Mouse (Mus musculus): Measurements from ENCODE around the gene Filip1. TPM values are rescaled to one million over a fixed set of nuclear protein-coding genes. Genes with fewer than 3 reads are reported as not detected.

The Filip1 gene
- total and polyA plus RNA-seq, 3 experiments, result not detected

DNA sequence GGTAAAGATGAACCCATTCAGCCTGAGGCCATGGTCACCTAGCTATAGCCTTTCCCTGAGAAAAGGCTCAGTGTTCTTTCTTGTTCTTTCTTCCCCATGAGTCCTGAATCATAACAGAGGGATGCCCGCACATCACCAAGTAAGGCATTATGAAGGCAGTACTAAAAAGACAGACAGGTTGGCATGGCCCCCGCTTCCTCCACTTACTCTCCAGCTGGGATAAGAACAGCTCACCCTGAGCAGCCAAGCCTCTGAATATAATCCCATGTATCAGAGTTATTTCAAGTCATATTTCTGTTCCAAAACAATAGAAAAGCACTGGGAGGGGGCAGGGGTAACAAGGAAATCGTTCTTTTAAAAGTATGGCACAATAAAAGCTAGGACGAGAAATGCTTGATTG is 86.7 kb downstream of the Filip1 start:
- Histone ChIP-seq H3K9ac (ENCODE audit: control insufficient read depth, low read depth, low read length, poor library complexity, severe bottlenecking) (no peak overlapping the region), H3K4me1 (ENCODE audit: control insufficient read depth in 1 of 2, insufficient read depth in 2 of 2, low read length in 2 of 2) (no peaks in the 10 kb centered on the region), H3K27ac (ENCODE audit: control insufficient read depth, low read depth, low read length) (no peak overlapping the region), H3K9me3 (replicated peaks; ENCODE audit: insufficient read depth, low read length) (no peaks in the 10 kb centered on the region), H3K36me3 (ENCODE audit: control insufficient read depth in 1 of 2, insufficient read depth in 2 of 2, low read length in 2 of 2) (no peaks in the 10 kb centered on the region), H3K79me2 (ENCODE audit: control insufficient read depth, insufficient read depth, low read length, poor library complexity) (no peaks in the 10 kb centered on the region), H3K4me3 (ENCODE audit: control insufficient read depth in 1 of 2, insufficient read depth in 1 of 2, low read depth in 2 of 2, low read length in 2 of 2) (no peak overlapping the region), H3K27me3 (ENCODE audit: control insufficient read depth in 1 of 2, insufficient read depth in 2 of 2, low read length in 2 of 2) (no peaks in the 10 kb centered on the region)
- TF ChIP-seq MAX (IDR thresholded peaks at IDR 0.05; ENCODE audit: low read length) (no peak), SMC3 (IDR thresholded peaks at IDR 0.05; ENCODE audit: low read depth, low read length) (no peak), E2F4 (IDR thresholded peaks at IDR 0.05; ENCODE audit: borderline replicate concordance, low read depth, low read length) (no peak), ZKSCAN1 (IDR thresholded peaks at IDR 0.05; ENCODE audit: low read depth, low read length) (no peak), TBP (IDR thresholded peaks at IDR 0.05; ENCODE audit: low read depth, low read length) (no peak), KAT2A (conservative IDR thresholded peaks at IDR 0.05; ENCODE audit: low read depth, low read length) (no peak), NRF1 (IDR thresholded peaks at IDR 0.05; ENCODE audit: insufficient read depth, low read depth, low read length, poor library complexity, severe bottlenecking) (no peak), ZNF384 (IDR thresholded peaks at IDR 0.05; ENCODE audit: low read depth, low read length) (no peak), POLR2AphosphoS2 (IDR thresholded peaks at IDR 0.05; ENCODE audit: low read length) (no peak), GABPA (IDR thresholded peaks at IDR 0.05; ENCODE audit: low read depth, low read length) (no peak), CHD2 (IDR thresholded peaks at IDR 0.05; ENCODE audit: low read length) (no peak), JUND (IDR thresholded peaks at IDR 0.05; ENCODE audit: low read depth, low read length) (no peak)
- no peak for DNase-seq (ENCODE audit: low read depth, low spot score)

DNA sequence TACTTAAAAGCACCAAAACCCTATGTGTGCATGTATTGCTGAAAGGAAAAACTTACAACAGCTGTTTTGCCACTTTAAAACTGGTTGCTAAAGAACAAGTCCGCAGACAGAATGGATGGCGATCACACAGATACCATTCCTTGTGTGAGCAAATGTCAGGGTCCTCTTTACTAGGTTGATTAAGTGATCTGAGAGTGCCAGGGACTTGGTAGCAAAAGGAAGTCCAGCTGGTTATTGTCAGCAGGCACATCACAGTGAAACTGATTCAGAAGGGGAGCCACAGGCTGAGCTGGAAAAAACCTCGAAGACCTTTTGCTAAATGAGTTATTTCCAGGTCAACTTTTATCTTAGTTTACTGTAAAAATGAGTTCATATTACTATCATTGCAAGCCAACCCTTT is 89.4 kb downstream of the Filip1 start:
- Histone ChIP-seq H3K27ac (ENCODE audit: control insufficient read depth, low read depth, low read length) (no peak overlapping the region), H3K9ac (ENCODE audit: control insufficient read depth, low read depth, low read length, poor library complexity, severe bottlenecking) (no peak overlapping the region), H3K27me3 (ENCODE audit: control insufficient read depth in 1 of 2, insufficient read depth in 2 of 2, low read length in 2 of 2) (no peaks in the 10 kb centered on the region), H3K4me1 (ENCODE audit: control insufficient read depth in 1 of 2, insufficient read depth in 2 of 2, low read length in 2 of 2) (peaks cover 0 to 15% of the 10 kb centered on the region in 2 experiments; a peak in 3 of 4 replicates), H3K9me3 (replicated peaks; ENCODE audit: insufficient read depth, low read length) (no peaks in the 10 kb centered on the region), H3K36me3 (ENCODE audit: control insufficient read depth in 1 of 2, insufficient read depth in 2 of 2, low read length in 2 of 2) (peaks cover 0 to 5% of the 10 kb centered on the region in 2 experiments; a peak in 2 of 4 replicates), H3K79me2 (ENCODE audit: control insufficient read depth, insufficient read depth, low read length, poor library complexity) (no peaks in the 10 kb centered on the region), H3K4me3 (ENCODE audit: control insufficient read depth in 1 of 2, insufficient read depth in 1 of 2, low read depth in 2 of 2, low read length in 2 of 2) (no peak overlapping the region)
- TF ChIP-seq ZKSCAN1 (IDR thresholded peaks at IDR 0.05; ENCODE audit: low read depth, low read length), result no peak
- no peak for TF ChIP-seq GABPA (IDR thresholded peaks at IDR 0.05; ENCODE audit: low read depth, low read length)
- TF ChIP-seq RCOR1 (IDR thresholded peaks at IDR 0.05; ENCODE audit: low read depth, low read length), result no peak
- TF ChIP-seq SIN3A (IDR thresholded peaks at IDR 0.05; ENCODE audit: low read length), result no peak
- no peak for TF ChIP-seq TCF12 (IDR thresholded peaks at IDR 0.05; ENCODE audit: low read depth, low read length)
- TF ChIP-seq ZC3H11A (IDR thresholded peaks at IDR 0.05; ENCODE audit: low read depth, low read length), result no peak
- TF ChIP-seq RAD21 (IDR thresholded peaks at IDR 0.05; ENCODE audit: low read depth, low read length), result no peak
- no peak for TF ChIP-seq MEF2A (IDR thresholded peaks at IDR 0.05; ENCODE audit: extremely low read depth, insufficient replicate concordance, low read depth, low read length, poor library complexity, severe bottlenecking)
- TF ChIP-seq USF1 (IDR thresholded peaks at IDR 0.05; ENCODE audit: low read depth, low read length), result no peak
- TF ChIP-seq KAT2A (conservative IDR thresholded peaks at IDR 0.05; ENCODE audit: low read depth, low read length), result no peak
- no peak for TF ChIP-seq POLR2AphosphoS2 (IDR thresholded peaks at IDR 0.05; ENCODE audit: low read length)
- no peak for TF ChIP-seq POLR2A (IDR thresholded peaks at IDR 0.05; ENCODE audit: control insufficient read depth in 1 of 2, insufficient read depth in 1 of 2, low read depth in 1 of 2, low read length in 2 of 2, poor library complexity in 1 of 2)
- no peak for TF ChIP-seq MXI1 (IDR thresholded peaks at IDR 0.05; ENCODE audit: low read depth, low read length)
- TF ChIP-seq MYB (IDR thresholded peaks at IDR 0.05; ENCODE audit: low read depth, low read length), result no peak
- no peak for TF ChIP-seq ETS1 (IDR thresholded peaks at IDR 0.05; ENCODE audit: low read depth, low read length)
- TF ChIP-seq GATA1 (IDR thresholded peaks at IDR 0.05; ENCODE audit: low read depth, low read length), result no peak
- DNase-seq (ENCODE audit: low read depth, low spot score), result no peak

All from MEL (cell line).